Mouse (Mus musculus) liver, embryonic 12.5 days (tissue): ENCODE results near the gene Eef1e1. TPM values are rescaled to one million over a fixed set of nuclear protein-coding genes. Genes with fewer than 3 reads are reported as not detected.
"Not testable (repeated sequence)": the region's sequence is repeated elsewhere in the genome, so short reads cannot be mapped to it uniquely, and the experiment has no call there.

Experiments used
- ATAC-seq: fragments of 200-750 bp; cut with Nextera tagmentation; 2 replicates; pipeline ENCODE4 v1.8.0; 2017; ENCODE audit warnings: moderate number of reproducible peaks, mild to moderate bottlenecking, moderate library complexity
- H3K27ac ChIP-seq: fragments of 300-500 bp; sonication (generic); 2 replicates; pipeline ENCODE4 v1.5.1; 2016; ENCODE audit warnings: mild to moderate bottlenecking
- H3K27me3 ChIP-seq: fragments of 300-500 bp; sonication (generic); replicated peaks from 2 replicates; pipeline ENCODE4 v1.6.1; 2016; ENCODE audit warnings: mild to moderate bottlenecking, moderate library complexity
- H3K36me3 ChIP-seq: fragments of 300-500 bp; sonication (generic); 2 replicates; pipeline ENCODE4 v1.6.1; 2016; ENCODE audit warnings: mild to moderate bottlenecking, moderate library complexity
- H3K4me1 ChIP-seq: fragments of 300-500 bp; sonication (generic); 2 replicates; pipeline ENCODE4 v1.6.1; 2016
- H3K4me2 ChIP-seq: fragments of 300-500 bp; sonication (generic); 2 replicates; pipeline ENCODE4 v1.6.1; 2016; ENCODE audit warnings: mild to moderate bottlenecking, moderate library complexity
- H3K4me3 ChIP-seq: fragments of 300-500 bp; sonication (generic); 2 replicates; pipeline ENCODE4 v1.5.1; 2016; ENCODE audit warnings: mild to moderate bottlenecking, moderate library complexity
- H3K9ac ChIP-seq: fragments of 300-500 bp; sonication (generic); 2 replicates; pipeline ENCODE4 v1.6.1; 2016; ENCODE audit warnings: mild to moderate bottlenecking, moderate library complexity
- H3K9me3 ChIP-seq: fragments of 300-500 bp; sonication (generic); replicated peaks from 2 replicates; pipeline ENCODE4 v1.6.1; 2016; ENCODE audit warnings: mild to moderate bottlenecking, moderate library complexity
- WGBS: fragments of 180-500 bp; shearing (Covaris S2); methylation state at CpG from one replicate; pipeline ENCODE4 v1.1.7; 2016; ENCODE audit not compliant: insufficient replicate concordance; 5-methylcytosine and 5-hydroxymethylcytosine counted together
- polyA plus RNA-seq: library from polyadenylated mRNA; unstranded; fragments of >200 nt; fragmentation: Nextera tagmentation; extraction: Ambion mirVana; gene quantifications from 2 replicates; pipeline ENCODE4 v1.2.1, GENCODE M21; 2016

Eef1e1 gene
- polyA plus RNA-seq: 62.0 and 62.2 TPM in 2 replicates

DNA sequence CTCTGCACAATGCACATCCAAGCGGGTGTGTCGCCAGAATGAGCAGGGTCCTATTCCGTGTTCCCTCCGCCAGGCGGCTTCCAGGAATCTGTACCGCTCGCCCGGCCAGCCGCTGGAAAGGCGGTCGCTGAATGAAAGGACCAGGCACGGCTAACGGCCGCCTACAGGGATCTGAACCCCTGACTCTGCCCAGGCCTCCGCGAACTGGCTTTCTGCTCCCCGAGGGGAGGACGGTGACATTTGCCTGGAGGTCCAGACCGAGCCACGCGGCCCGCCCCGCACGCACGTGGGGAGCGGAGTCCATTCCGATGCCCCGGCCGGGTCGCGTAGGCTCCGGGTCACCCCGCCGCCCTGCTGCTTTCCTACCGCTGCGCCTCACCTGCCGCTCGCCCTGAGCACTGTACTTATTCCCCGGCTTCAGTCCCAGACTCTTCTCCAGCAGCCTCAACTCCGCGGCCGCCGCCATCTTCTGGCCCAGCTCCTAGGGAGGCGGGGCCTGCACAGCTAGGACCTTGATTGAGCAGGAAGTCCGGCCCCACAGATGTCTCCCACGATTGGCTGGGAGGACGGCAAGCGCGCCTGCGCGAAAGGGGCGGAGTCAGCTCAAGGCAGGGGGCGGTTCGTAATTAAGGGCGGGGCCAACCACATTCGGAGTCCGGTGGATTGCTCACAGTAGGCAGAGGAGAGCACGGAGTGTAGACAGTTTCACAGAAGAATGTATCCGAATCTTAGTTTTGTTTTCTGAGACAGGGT lies at the start of gene Eef1e1:
Eef1e1 (minus strand) TSS at position 531 of the 753 bp plus-strand sequence.
- Histone ChIP-seq H3K4me1 (peaks cover 29% of the 10 kb centered on the region), H3K27me3 (no peaks in the 10 kb centered on the region), H3K36me3 (peaks cover 36% of the 10 kb centered on the region), H3K4me3 (peak within 1 kb of the TSS; percentile 95), H3K9me3 (peaks cover 12% of the 10 kb centered on the region; the same call in 1 of the 2 replicates), H3K27ac (peak within 1 kb of the TSS; percentile 87), H3K4me2 (peak within 1 kb of the TSS; percentile 92), H3K9ac (peak within 1 kb of the TSS; percentile 86)
- peak; percentile 98 for ATAC-seq
- WGBS: under 1% methylated on average over 59 of the region's 59 CpGs

DNA sequence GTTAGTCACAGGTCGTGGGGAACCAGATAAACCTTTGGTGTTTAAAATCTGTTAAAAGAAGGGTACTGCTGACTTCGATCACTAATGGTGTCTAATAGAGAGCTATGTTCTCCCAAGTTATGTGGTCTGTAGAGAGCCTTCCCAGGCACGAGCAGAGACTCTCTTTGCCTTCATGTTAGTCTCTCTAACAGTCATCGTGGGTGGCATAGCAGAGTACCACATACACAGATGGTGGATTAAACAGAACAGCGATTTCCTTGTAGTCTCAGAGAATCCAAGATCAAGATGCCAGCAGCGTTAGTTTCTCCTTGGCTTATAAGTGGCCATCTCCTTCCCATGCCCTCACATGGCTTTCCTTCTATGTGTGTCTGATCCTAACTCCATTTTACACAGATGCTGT lies 32.0 kb upstream of the Eef1e1 start:
- Histone ChIP-seq H3K27ac (no peak overlapping the region), H3K36me3 (no peaks in the 10 kb centered on the region)
- 58% methylated on average over 6 of the region's 6 CpGs for WGBS

DNA sequence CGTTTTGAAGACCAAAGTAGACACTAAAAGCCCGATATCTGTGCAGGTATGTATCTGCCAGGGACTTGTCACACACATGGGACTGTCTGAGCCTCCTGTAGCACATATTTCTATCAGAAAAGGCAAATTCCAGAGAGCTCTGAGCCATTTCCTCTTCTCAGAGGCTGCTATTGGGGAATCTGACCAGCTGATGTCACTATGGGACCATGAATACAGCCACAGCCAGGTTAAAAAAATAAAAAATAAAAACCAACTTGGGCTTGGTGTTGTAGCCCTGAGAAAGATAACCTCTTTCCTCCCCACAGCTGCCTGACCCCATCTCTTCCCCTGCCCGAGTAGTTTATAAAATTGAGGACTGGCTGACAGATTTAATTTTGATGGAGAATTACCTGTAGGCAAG lies 31.2 kb upstream of the Eef1e1 start:
- ATAC-seq: no peak

More for the DNA sequence above, 32.0 kb upstream of the Eef1e1 start:
- no peaks in the 10 kb centered on the region for H3K4me1 ChIP-seq
- no peak for ATAC-seq
- H3K9ac ChIP-seq: no peak overlapping the region
- no peak overlapping the region for H3K4me2 ChIP-seq
- no peaks in the 10 kb centered on the region for H3K9me3 ChIP-seq
- no peak overlapping the region for H3K4me3 ChIP-seq
- H3K27me3 ChIP-seq: no peaks in the 10 kb centered on the region; the same call in 1 of the 2 replicates

DNA sequence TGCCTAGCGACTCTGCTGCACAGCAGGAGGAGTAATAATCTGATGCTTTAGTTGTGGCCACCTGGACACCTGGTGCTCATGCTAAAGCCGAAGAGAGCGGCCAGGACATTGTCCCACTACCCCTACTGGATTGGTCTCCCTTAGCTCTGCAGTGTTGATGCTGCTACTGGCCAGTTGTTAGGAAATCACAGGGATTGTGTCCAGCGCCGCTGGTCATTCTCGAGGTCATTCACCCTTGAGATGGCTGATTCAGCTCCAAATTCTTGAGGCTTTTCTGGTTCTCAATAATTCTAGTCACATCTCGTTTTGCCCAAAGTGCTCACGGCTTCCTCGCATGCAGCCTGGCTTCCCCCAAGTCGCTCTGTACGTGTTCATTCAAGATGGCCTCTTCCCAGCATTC lies 29.9 kb upstream of the Eef1e1 start:
- H3K4me1 ChIP-seq: no peaks in the 10 kb centered on the region
- no peak overlapping the region for H3K4me3 ChIP-seq
- no peak overlapping the region for H3K27ac ChIP-seq
- no peaks in the 10 kb centered on the region for H3K9me3 ChIP-seq
- no peaks in the 10 kb centered on the region for H3K36me3 ChIP-seq
- no peak for ATAC-seq
- no peaks in the 10 kb centered on the region; the same call in 1 of the 2 replicates for H3K27me3 ChIP-seq
- WGBS: 72% methylated on average over 11 of the region's 11 CpGs
- no peak overlapping the region for H3K4me2 ChIP-seq
- no peak overlapping the region for H3K9ac ChIP-seq

More for the DNA sequence above, 31.2 kb upstream of the Eef1e1 start:
- Histone ChIP-seq H3K27me3 (no peaks in the 10 kb centered on the region; the same call in 1 of the 2 replicates), H3K4me2 (no peak overlapping the region), H3K4me3 (no peak overlapping the region), H3K27ac (no peak overlapping the region), H3K9ac (no peak overlapping the region), H3K36me3 (no peaks in the 10 kb centered on the region), H3K9me3 (no peaks in the 10 kb centered on the region), H3K4me1 (no peaks in the 10 kb centered on the region)
- WGBS: 31% methylated on average over 3 of the region's 3 CpGs

DNA sequence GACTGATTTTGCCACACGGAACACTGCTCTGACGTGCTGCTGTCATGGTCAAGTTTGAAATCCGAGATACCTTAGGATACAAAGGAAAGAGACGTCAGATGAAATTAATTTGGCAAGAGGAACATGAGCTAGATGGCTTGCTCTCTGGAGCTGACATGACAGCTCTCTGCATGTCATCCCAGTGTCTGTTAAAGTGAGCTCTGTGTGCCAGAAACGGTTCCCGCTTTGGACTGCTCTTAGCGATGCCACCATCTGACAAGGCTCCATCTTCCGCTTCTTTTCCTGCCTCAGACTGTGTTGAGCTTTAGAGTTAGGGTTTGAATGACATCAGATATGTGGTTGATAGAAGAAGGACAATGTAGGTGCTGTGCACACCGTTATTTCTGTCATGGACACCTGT lies 13.5 kb upstream of the Eef1e1 start:
- peaks cover 8% of the 10 kb centered on the region for H3K4me1 ChIP-seq
- H3K9me3 ChIP-seq: no peaks in the 10 kb centered on the region
- H3K27me3 ChIP-seq: no peaks in the 10 kb centered on the region
- no peak overlapping the region for H3K4me2 ChIP-seq
- H3K27ac ChIP-seq: no peak overlapping the region
- 74% methylated on average over 9 of the region's 9 CpGs for WGBS
- H3K36me3 ChIP-seq: no peaks in the 10 kb centered on the region
- no peak overlapping the region for H3K9ac ChIP-seq
- H3K4me3 ChIP-seq: no peak overlapping the region
- ATAC-seq: no peak

DNA sequence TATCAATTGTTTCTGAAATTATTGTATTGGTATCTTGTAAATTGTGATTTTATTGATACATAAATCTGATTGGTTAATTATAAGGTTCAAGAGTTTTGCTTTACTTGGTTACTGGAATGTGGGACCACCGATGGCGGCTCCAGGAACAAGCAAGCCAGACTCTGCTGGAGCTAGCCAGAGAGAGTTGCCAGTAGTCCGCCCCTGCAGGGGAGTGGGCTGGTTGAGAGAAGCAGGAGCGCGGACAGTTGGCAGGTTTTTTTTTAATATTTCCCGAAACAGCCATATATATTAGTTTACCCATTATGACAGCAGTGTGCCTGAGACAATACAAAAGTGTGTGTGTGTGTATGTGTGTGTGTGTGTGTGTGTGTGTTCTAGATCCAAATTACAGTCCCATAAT lies 12.6 kb upstream of the Eef1e1 start:
- not testable (repeated sequence) for H3K9ac ChIP-seq, H3K9me3 ChIP-seq, H3K27ac ChIP-seq, ATAC-seq, H3K36me3 ChIP-seq, H3K4me3 ChIP-seq, H3K27me3 ChIP-seq, H3K4me1 ChIP-seq, H3K4me2 ChIP-seq
- 78% methylated on average over 6 of the region's 6 CpGs for WGBS

DNA sequence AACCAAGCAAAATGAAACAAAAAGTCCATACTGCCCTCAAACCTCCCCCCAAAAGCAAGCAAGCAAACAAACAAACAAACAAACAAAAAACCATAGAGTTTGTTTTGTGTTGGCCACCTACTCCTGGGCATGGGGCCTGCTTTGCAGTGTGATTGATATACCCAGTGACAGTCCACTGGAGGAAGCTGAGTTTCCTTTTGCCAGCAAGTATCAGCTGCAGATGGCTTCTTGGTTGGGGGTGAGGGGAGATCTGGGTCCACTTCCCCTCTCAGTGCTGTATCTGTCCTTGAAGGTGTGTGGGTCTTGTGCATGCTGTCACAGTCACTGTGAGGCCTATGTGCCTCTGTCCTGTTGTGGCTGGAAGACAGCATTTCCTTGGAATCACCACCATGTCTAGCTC lies 11.2 kb upstream of the Eef1e1 start:
- H3K27me3 ChIP-seq: no peaks in the 10 kb centered on the region
- H3K9me3 ChIP-seq: no peaks in the 10 kb centered on the region
- no peak overlapping the region for H3K9ac ChIP-seq
- peaks cover 19% of the 10 kb centered on the region for H3K4me1 ChIP-seq
- no peak for ATAC-seq
- no peak overlapping the region for H3K27ac ChIP-seq
- H3K4me3 ChIP-seq: no peak overlapping the region
- H3K4me2 ChIP-seq: no peak overlapping the region
- H3K36me3 ChIP-seq: no peaks in the 10 kb centered on the region

DNA sequence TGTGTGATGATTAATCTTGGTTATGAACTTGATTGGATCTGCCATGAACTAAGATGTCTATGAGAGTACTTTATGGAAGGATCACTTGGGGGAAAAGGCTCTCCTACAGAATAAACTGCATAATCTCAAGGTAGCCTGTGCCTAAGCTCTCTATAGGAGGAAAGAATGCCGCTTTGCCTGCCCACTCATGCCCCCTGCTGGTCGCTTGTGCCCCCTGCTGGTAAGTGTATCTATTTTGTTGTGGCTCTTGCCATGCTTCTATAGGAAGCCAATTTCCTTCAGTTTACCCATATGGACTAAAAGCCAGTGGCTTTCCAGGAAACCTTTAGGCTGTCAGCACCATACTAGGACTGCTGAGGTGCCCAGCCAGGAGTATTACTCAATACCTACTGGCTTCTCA lies 9.7 kb upstream of the Eef1e1 start:
- Histone ChIP-seq H3K27ac (no peak overlapping the region), H3K4me1 (peaks cover 31% of the 10 kb centered on the region), H3K9ac (no peak overlapping the region), H3K9me3 (no peaks in the 10 kb centered on the region), H3K36me3 (no peaks in the 10 kb centered on the region), H3K4me3 (no peak overlapping the region), H3K27me3 (no peaks in the 10 kb centered on the region), H3K4me2 (no peak overlapping the region)
- WGBS: 21% methylated on average over 2 of the region's 2 CpGs
- peak; percentile 36; the same call in 1 of the 2 replicates for ATAC-seq

DNA sequence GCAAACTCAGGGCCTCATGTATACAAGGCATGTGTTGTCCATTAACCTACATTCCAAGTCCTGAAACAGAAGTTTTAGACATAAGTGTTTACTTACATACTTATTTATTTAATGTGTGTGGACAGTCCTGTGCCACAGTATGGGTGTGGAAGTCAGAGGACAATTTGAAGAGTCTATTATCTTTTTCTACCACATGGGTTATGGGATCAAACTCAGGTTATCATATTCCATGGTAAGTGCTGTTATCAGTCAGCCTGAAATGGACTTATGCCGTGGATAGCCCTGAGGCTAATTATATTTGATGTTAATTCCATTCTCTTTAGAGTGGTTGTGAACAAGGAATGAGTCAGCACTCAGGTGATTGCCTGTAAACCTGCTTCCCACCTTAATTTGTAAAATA lies 5.9 kb upstream of the Eef1e1 start:
- Histone ChIP-seq H3K4me2 (peak overlapping the region; percentile 54), H3K9ac (peak overlapping the region; percentile 44; the same call in 1 of the 2 replicates), H3K4me1 (peaks cover 37% of the 10 kb centered on the region), H3K36me3 (peaks cover 5% of the 10 kb centered on the region; the same call in 1 of the 2 replicates), H3K27me3 (no peaks in the 10 kb centered on the region), H3K9me3 (peaks cover 12% of the 10 kb centered on the region; the same call in 1 of the 2 replicates), H3K27ac (peak overlapping the region; percentile 80), H3K4me3 (no peak overlapping the region)
- 9% methylated on average over 1 of the region's 1 CpGs for WGBS
- ATAC-seq: peak; percentile 93

DNA sequence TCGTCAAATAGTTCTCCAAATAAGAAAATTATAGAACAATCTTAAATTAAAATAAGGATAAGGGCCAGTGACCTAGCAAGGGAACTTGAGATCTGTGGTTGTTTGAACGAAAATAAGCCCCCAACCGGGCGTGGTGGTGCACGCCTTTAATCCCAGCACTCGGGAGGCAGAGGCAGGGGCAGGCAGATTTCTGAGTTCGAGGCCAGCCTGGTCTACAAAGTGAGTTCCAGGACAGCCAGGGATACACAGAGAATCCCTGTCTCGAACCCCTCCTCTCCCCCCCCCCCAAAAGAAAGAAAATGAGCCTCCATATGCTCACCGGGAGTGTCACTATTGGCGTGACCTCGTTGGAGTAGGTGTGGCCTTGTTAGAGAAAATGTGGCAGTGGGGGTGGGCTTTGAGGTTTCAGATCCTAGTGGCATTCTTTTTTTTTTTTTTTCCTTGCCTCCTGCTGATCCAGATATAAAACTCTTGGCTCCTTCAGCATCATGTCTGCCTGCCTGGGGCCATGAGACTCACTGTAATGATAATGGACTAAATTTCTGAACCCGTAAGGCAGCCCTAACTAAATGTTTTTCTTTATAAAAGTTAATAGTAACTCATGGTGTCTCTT lies 772 bp upstream of the Eef1e1 start:
- peak overlapping the region; percentile 87 for H3K27ac ChIP-seq
- H3K27me3 ChIP-seq: no peaks in the 10 kb centered on the region
- peaks cover 12% of the 10 kb centered on the region; the same call in 1 of the 2 replicates for H3K9me3 ChIP-seq
- H3K4me1 ChIP-seq: peaks cover 37% of the 10 kb centered on the region
- 0 out of 2 replicates have a peak overlapping the region, but pooled peaks have one; percentile 12 for H3K9ac ChIP-seq
- peak overlapping the region; percentile 95; the same call in 1 of the 2 replicates for H3K4me3 ChIP-seq
- 69% methylated on average over 12 of the region's 12 CpGs for WGBS
- peaks cover 27% of the 10 kb centered on the region for H3K36me3 ChIP-seq
- no peak for ATAC-seq
- peak overlapping the region; percentile 92 for H3K4me2 ChIP-seq

DNA sequence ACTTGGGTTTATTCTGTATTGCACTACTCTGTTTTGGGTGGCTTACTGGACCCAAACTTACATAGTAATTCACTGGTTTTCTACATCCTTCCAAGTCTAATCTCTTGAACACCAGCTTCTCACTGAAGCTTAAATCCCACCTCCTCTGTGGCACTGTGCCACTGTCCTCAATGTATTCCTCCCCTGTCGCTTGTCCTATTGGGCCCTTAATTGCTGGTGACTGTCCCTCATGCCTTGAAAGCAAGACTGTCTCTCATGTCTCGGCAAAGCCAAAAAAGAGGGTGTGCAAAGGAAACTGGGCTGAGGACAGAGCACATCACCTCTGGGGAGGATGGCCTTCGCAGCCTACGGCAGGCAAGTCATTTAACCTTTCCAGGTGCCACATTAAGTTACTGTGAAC lies 993 bp downstream of the Eef1e1 start:
- ATAC-seq: no peak
- peak overlapping the region; percentile 86 for H3K9ac ChIP-seq
- H3K27ac ChIP-seq: peak overlapping the region; percentile 40

DNA sequence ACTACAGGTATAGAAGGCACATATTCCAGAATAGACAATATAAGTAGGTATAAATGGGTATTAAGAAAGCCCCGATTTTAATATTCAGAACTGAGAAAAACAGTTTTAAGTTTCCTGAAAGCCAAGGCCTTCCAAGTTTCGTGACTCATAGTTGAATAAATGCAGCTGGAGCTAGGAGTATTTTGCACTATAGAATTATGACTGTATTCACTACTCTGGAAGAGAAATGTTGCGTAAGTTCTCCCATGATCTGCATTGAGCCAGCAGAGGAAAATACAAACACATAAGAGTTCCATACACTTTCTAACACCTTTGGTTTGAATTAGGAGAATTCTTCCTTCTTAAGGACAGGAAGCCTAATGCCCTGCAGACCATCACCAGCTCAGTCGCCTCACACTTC lies 8.6 kb downstream of the Eef1e1 start:
- no peak overlapping the region for H3K4me3 ChIP-seq
- H3K27ac ChIP-seq: no peak overlapping the region
- H3K36me3 ChIP-seq: peaks cover 97% of the 10 kb centered on the region
- no peak overlapping the region for H3K9ac ChIP-seq
- H3K4me2 ChIP-seq: no peak overlapping the region
- 86% methylated on average over 4 of the region's 4 CpGs for WGBS
- no peak for ATAC-seq
- H3K27me3 ChIP-seq: no peaks in the 10 kb centered on the region
- H3K4me1 ChIP-seq: no peaks in the 10 kb centered on the region
- no peaks in the 10 kb centered on the region for H3K9me3 ChIP-seq

More for the DNA sequence above, 993 bp downstream of the Eef1e1 start:
- Histone ChIP-seq H3K36me3 (peaks cover 45% of the 10 kb centered on the region), H3K4me2 (peak overlapping the region; percentile 92), H3K27me3 (no peaks in the 10 kb centered on the region), H3K4me3 (peak overlapping the region; percentile 95), H3K4me1 (peaks cover 29% of the 10 kb centered on the region), H3K9me3 (peaks cover 12% of the 10 kb centered on the region; the same call in 1 of the 2 replicates)
- 16% methylated on average over 4 of the region's 4 CpGs for WGBS
